Mouse (Mus musculus) adrenal gland, postnatal 25 days (tissue): ENCODE results near the gene Parn. TPM values are rescaled to one million over a fixed set of nuclear protein-coding genes. Genes with fewer than 3 reads are reported as not detected.

Source experiments
- DNase-seq: peaks from one replicate; pipeline ENCODE4 v3.0.0; 2021; ENCODE audit warnings: mixed read lengths
- total RNA-seq: library from RNA; stranded (reverse); gene quantifications from 2 replicates; pipeline ENCODE4 v1.2.3, GENCODE M21; 2021

Gene Parn
- total RNA-seq, 1 experiment from 2014 or later: 47.5 TPM

DNA sequence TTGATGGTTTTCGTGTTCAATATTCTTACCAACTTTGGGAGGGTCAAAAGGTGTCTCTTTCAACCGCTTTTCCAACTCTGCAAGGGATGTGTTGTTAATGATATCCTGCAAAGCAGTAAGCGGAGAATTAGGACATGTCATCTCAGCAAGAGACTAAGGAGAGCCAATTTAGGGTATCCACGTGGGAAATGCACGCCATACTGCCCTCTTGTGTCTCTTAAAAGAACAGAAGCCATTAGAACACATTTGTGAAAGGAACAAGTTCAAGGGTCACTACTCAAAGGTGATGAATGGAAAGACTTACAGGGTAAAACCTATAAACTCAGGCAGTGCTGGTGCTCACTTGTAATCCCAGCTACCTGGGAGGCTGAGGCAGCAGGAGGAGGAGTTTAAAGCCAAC lies 39.6 kb downstream of the Parn start:
- DNase-seq: no peak

DNA sequence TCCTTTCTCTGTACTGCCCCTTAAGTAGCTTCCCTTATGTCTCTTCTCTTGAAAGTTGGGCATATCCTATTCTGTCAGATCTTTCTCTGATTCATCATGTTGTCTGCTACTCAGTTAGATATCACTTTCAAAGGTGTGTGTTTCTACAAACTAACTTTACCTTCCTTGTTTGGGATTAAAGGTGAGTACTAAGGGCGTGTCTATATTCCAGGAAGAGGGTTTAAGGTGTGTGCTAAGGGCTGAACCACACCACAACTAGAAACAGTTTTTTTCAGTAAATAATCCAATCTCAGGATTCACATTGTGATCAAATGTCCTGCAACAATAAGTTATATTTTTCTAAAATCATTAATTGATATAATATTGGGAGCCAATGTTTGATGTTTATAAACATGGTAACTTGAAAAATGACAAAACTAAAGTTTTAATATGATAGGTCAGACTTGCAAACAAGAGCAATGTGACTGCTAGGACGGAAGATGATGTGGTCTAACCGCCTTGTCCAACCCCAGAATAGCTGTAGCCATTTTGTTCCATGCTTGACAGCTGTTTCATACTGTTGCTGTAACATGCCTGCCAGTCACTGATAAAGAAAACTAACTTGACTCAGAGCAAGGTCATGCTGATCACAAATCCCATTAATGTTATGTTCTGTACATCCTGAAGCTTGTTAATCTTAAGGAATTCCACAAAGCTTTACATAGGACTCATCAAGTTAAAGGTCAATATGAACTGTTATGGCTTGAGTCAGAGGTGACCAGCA lies 46.0 kb downstream of the Parn start:
- no peak for DNase-seq

DNA sequence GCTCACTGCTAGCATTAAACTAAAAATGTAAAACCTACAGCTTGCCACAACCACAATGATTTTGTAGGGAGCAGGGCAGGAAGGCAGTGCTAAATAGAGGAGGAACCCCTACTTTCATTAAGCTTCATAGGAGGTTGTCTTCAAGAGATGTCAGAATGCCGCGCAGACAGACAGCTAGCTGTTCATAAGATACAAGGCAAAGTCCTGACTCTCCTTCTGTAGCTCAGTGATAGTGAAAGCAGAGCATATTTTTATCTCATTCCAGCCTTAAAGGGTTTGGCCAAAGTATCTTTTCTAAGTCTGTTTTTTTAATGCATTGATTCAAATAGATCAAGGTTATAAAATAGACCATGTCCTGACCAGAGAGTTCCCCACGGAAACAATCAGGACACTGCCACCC lies 47.8 kb downstream of the Parn start:
- no peak for DNase-seq

DNA sequence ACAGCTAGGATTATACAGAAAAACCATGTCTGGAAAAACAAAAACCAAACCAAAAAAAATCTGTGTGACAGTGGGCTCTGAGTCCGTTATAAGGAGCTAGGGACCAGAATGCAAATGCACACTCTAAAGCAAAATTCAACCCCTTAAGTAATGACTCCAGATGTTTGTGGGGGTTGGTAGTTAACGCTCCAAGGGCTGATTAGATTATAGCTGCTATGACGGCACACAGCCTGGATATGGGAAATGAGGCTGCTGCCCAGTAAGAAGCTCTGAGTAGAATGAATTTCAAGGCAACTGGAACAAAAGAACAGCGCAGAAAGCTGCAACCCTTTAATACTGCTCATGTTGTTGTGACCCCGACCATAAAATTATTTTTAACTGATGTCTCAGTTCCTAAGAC lies 52.7 kb downstream of the Parn start:
- no peak for DNase-seq

DNA sequence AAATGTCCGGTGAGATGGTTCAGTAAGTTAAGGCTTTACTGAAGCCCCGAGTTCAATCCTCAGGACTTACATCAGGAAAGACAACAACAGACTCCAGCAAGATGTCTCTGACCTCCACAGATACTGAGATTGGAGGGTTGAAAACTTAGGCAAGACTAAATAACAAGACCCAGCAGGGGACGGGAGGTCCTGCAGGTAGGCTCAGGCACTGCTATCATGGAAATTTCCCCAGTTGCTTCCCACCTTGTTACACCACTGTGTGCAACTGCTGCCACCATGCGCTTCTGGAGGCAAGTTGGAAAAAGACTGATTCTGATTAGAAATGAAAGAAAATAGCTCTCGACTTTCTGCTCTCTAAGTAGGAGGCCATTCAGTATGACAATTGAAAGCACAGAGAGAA lies 55.4 kb downstream of the Parn start:
- no peak for DNase-seq

DNA sequence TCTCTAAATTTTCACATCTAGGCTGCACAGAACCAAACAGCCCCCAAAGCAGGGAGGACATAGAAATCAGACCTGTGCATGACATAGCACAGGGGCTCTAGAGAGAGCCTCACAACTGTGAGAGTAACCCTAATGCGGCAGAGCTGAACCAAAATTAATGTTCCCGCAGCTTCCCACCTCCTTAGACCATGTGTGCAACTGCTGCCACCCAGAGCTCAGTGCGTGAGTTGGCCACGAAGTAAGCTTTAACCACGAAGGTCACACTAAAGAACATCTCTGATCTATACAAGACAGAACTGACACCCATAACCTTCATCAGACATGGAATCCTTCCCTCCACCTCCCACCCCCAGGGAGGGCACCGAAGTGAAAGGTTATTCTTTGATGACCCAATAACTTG lies 55.9 kb downstream of the Parn start:
- peak; percentile 5 for DNase-seq

DNA sequence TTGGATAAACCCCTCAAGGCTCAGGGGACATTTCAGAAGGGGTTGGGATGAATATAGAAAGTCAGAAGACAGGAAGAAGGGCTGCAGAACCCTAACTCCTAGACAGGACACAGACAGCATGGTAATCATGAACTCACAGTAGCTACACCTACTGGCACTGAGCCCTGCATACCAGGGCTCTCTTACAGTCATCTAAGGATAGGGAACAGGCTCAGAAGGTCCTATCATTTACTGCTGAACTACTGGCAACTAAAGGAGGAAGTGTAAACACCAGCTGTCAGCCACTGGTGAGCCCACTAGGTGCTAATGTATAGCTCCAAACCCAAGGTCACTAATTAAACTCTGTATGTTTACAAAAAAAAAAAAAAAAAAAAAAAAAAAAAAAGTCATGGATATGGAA lies 56.6 kb downstream of the Parn start:
- DNase-seq: no peak

DNA sequence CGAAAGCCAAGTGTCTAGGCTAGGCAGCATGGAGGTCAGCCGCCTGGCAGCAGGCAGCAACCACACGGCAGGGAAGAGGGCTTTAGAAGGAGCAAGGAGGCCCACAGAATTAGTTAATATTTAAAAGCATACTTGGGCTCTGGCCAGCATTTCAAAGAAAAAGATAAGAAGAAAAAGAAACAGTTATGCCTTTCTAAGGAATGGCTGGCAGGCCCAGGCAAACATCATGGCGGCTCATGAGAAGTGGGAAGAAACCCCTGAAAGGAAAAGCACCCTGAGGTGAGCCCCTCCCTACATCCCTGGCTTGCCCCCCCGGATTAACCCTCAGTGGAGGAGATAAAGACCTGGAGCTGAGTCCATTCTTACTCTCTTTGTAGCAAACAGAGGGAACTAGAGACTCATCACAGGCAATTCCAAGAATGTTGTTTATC lies 57.0 kb downstream of the Parn start:
- DNase-seq: no peak

DNA sequence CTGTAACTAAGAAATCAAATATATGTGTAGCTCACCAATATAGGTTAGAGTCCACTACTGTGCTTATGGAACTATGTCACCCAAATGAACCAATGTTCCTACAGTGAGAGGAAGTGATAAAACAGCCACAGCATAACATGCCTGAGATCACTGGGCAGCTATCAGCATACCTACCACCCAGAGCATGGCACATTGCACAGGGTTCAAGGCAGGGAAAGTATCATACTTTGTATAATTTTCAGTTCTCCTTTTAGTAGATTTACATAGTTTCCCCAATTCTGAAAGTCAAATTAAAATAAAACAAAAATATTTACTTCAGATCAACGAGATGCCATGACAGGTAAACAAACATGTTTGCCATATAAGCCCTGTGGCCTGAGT lies 59.3 kb downstream of the Parn start:
- DNase-seq: no peak

DNA sequence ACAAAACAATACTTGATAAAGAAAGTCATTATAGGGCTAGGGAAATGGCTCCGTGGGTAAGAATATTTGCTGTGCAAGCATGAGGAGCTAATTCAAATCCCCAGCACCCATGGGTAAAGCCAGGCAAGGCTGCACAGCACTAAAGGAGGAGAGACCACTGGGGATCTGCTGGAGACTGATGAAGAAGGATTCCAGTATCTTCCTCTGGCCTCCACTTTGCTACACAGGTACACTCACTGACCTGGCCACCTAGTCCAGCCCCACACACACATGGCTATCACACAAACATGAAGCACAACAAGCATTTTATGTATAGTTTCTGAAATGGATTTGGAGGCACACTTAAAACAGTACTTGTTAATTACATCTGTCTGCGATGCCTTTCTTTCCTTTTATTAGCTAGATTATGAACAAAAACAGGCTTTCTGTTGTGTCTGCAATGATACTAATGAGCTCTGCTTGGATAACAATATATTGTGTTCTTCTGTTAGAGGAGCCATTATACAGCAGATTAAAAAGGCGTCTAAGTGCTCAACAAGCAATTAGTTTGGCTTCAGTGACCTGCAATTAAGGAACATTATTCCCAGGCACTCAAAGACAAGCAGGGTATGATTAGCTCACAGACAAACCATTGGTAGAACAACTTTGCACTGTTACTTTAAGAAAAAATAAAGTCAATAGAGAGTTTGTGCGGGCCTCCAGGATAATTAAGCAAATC lies 59.8 kb downstream of the Parn start:
- no peak for DNase-seq

DNA sequence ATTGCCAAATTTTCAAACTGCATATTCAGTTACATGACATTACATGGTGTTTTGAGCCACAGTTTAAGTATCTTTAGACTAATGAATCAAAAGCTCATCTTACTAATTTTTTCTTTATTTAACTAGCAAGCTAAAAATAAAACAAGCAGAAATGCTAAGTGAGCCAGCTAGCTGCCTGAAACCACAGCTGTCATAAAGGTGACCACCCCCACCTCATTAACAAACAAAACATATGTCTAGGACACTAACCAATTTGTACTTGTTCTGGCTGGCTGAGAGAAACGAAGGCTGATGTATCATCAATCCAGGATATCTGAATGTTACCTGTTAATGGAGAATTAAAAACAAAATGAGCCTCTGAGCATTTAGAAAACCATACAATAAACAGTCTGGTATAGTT lies 65.2 kb downstream of the Parn start:
- no peak for DNase-seq

DNA sequence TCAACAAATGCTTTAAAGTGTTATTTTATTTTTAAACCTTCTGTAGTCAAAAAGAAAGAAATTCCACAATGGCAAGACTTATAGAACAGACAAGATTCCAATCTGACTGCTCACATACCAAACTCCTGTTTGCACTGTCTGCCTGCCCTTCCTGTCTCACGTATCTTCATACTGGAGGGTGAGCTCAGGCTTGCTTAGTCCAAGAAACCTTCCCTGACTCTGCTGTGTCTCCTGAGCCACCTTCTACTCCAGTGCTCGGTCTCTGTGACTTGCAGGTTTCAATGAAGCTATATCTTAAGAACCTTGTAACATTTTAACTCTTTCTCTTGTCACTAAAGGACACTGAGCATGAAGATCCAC lies 78.9 kb downstream of the Parn start:
- no peak for DNase-seq

DNA sequence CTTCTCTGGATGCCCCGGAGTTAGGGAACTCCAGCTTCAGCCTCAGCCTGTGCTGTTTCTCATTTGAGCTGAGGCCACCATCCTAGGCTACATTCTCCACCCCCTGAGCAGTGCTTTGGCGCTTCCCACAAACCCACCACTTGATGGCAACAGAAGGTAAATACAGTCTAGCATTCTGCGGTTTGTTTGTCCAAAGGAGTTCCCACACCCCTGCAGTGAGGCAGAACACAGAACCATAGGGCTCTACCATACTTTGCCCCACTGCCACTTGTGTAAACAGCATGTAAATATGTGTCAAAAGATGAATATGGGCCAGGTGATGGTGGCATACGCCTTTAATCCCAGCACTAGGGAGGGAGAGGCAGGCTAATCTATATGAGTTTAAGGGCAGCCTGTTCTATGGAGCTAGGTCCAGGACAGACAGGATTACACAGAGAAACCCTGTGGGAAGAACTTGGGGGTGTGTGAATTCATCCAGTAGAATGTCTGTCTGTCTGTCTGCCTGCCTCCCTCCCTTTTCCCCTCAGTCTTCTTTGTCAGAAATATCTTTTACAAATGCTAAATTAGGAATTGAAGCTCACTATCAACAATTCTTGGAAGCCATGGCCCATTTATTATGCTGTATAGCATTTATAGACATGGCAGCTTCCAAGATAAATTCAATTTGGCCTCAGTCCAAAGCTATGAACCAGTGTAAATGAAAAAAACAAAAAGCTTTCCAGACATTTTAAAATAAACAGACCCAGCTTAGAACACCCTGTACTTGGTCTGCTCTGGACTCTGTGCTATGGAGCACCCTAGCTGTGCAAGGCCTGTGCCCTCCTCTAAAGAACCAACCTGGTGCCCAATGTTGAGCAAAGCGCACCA lies 79.6 kb downstream of the Parn start:
- no peak for DNase-seq

DNA sequence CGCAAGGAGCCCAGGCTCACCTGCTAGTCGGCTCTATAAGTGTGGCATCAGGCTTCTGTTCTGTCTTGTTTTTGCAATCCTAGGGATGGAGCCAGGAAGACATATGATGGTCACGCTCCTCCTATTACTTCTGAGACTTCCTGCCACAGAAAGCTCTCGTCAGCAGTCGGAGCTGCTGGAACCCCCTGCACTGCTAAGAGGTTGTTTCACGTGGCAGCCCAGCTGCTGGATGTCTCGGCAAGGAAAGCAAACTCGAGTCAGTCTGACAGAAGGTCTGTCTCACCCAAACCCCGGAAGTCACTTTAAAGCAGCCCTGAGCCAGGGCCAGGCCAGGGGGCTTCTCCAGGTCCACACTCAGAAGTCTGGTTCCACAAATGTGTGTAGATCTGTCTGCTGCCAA lies 82.7 kb downstream of the Parn start:
- no peak for DNase-seq

DNA sequence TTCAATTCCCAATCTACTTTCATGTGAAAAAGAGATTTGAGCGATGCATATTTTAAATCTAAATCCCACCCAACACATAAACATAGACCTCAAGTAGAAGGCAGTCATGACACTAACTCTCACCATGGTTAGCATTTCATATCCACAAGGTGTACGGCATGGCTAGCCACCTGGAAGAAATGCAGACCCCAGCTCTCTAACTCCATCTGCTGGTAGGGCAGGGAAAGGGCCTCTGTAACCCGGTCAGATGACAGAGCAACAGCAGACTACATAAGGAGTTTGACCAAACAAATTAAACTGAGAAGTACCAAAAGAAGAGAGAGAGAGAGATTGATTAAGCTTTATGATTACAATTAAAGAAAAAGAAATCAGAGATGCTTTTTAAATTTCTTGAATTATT lies 87.2 kb downstream of the Parn start:
- no peak for DNase-seq

DNA sequence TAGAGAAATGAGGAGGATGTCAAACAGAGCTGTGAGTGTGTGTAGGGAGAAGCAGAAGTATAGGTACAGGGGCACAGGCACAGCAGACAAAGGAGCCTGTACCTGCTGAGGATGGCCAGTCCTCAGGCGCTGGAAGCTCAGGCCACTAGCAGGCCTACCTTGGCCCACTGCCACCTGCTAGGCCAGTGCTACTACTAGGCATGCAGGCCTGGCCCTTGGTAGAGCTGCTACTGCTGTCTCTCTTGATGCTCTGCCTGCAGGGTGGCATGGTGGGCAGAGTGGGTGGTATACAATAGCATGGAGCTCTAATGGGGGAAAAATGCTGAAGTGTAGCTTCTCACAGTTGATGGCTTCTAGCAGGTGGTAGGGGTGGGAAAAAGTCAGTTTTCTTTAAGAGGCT lies 88.0 kb downstream of the Parn start:
- peak; percentile 13 for DNase-seq

DNA sequence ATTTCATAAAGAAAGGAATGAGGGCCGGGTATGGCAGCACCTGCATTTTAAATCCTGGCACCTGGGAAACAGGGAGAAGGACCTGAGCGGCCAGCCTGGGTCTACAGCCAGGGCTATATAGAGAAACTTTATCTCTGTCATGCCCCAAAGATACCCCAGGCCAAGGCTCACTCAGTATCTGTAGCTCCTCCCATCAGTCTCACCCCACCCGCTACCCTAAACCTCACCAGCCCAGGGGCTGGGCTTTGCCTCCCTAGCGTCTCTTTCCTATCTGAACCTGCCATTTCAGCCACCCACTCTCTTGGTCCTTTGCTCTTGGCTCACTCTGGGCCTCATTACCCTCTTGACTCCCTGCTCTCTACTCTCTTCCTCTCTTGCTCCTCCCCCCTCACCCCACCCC lies 92.7 kb downstream of the Parn start:
- no peak for DNase-seq

DNA sequence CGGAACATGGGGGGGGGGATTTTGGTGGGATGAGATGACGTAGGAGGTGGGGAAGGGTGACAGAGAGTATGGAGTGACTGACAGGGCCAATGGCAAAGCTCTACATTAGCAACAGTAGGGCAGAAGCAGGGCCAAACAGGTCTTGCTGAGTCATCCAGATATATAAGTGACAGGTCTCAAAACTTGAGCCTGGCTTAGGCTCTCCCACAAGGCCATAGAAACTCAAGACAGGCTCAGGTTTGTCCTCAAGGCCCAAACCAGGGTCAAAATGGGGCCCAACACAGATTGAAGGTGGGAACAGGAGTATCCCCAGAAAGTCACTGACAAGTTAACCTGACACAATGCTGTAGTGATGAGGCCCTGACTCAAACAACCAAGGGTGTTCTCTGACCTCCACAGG lies 99.7 kb downstream of the Parn start:
- no peak for DNase-seq

DNA sequence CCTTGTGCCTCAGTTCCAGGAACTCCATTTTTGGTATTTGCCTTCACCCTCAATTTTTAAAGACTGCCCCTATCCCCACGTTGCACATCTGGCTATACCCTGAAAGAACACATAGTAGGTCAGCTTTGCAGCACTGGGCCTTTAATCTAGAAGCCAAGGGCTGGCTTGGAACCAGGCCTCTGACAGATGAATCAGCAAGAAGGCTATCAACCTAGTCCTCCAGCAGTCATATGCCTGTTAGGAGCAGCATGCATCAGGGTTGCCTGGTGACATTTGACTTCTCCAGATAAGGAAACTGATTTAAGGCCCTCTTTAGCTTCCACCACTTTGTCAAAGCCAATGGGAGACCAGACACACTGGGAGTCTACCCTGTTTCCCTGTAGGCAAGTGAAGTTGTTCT lies 100.4 kb downstream of the Parn start:
- DNase-seq: peak; percentile 43

DNA sequence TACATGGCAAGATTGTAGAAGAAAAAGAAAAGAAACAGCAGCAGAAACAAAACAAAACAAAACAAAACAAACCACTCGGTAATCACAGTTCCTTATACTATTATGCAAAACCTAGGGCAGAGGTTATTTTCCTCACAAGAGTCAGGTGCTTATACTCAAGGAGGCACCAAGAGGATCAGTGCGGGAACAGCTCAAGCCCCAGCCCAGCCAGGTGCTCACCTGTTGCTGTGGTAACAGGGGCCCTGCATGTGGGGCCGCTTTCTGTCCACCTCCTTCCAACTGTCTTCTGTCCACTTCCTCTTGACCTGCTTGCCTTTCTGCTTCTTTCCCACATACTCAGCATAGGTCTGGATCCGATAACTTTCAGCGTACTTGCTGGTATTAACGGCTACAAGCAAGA lies 101.6 kb downstream of the Parn start:
- no peak for DNase-seq

DNA sequence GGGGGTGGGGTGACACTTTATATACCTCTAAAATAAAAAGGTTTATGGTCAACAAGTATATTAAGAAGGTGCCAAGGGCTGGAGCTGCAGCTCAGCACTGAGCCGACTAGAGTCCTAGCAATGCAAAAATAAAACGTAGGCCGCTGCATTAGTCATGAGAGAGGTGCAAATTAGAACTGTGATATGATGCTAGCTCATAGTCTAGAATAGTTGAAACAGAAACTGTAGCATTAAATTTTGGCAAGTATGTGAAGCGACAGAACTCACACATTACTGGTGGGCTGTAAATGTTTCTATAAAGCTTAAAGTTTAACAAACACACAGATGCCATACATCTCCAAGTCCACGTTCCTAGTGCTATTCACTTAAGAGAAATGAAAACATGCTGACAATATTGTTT lies 102.7 kb downstream of the Parn start:
- DNase-seq: no peak

DNA sequence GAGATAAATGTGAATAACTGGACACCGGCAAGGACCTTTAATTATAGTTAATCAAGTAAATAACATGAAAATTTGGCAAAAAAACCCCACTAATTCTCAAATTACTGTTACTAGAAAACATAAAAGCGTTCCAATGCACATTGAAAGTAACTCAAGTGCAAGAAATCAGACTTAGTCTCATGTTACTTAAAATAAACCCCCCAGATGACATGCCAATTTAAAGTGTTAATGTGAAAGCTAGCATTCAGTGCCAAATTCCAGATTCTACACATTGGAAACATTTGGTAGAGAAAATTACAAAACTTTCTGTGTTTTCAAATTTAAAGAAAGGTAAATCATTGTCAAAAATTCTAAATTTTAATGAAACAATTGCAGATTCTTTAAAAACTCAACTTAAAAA lies 110.2 kb downstream of the Parn start:
- DNase-seq: no peak

DNA sequence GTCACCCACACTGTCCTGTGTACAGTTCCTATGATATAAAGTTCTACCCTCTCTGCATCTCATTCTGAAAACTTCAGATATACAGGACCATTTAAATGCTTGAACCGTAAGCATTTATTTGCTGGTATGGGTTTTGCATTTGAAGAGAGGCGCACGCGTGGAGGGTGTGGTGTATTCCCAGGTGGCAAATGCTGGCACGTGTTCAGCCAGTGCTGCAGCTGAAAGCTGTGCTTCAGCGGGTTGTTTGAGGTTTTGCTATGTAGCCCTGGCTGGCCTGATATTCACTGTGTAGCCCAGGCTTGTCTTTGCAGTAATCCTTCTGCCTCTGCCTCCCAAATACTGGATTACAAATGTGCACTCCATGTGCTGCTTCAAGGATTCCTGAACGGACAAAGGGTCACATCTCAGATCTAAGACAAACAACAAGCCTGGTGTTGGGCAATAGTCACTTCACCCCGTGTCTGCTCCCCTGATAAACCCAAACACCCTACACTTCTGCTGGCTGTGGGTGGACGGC lies 111.0 kb downstream of the Parn start:
- DNase-seq: peak; percentile 26
